In the genomic region with DNA sequence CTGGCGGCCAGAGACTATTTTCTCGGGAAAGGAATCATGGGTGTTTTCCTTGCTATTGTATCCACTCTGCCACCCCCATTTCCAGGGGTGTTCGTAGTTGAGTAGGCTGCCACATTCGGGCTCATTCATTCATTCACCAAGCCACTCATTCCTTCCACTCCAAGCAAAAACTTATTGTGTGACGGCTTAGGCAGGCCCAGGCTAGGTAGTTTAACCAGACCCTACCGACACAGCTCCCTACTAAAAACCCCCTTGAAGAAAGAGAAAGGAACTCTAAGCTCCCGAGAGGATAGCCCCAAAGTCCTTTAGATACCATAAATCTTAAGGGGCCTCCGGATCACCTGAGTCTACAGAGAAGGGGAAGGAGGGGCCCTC, we compare ENCODE assay signal across 13 mouse cellular contexts. TPM values are rescaled to one million over a fixed set of nuclear protein-coding genes. Genes with fewer than 3 reads are reported as not detected.
DNase-seq lines count a peak whose midpoint lies in the region; ATAC-seq lines count a peak whose summit lies in the region.
"Had no signal": no experiment of that assay in that cellular context is flagged by ENCODE, and none has a peak within 500 bp of the region (broad histone marks: within the 10 kb centered on the region; RNA-seq: fewer than 3 reads in every experiment).

No protein-coding gene starts in this region.

- peak overlapping the region; percentile 65; the same call in 1 of the 2 replicates for H3K4me2 ChIP-seq in kidney, embryonic 14.5 days (replicated peaks; ENCODE audit: low read depth, low read length)
- peak overlapping the region; percentile 67; the same call in 1 of the 2 replicates for H3K4me2 ChIP-seq in embryonic facial prominence, embryonic 14.5 days (ENCODE audit: low read depth, low read length)
- H3K4me2 ChIP-seq in forebrain, embryonic 15.5 days (replicated peaks) = peak overlapping the region; percentile 67; the same call in 1 of the 2 replicates
- H3K4me2 ChIP-seq in limb, embryonic 15.5 days = peak overlapping the region; percentile 75; the same call in 1 of the 2 replicates

- no peak overlapping the region for H3K9ac ChIP-seq in kidney, embryonic 14.5 days (ENCODE audit: low read depth, low read length)
- H3K9ac ChIP-seq in embryonic facial prominence, embryonic 14.5 days (ENCODE audit: low read depth, low read length) = no peak overlapping the region
- H3K9ac ChIP-seq in forebrain, embryonic 15.5 days (replicated peaks) = no peak overlapping the region
- H3K9ac ChIP-seq in limb, embryonic 15.5 days = no peak overlapping the region

- H3K9me3 ChIP-seq in kidney, embryonic 14.5 days (ENCODE audit: control insufficient read depth, low read length) = no peaks in the 10 kb centered on the region
- H3K9me3 ChIP-seq in embryonic facial prominence, embryonic 14.5 days (ENCODE audit: control insufficient read depth, low read length) = no peaks in the 10 kb centered on the region
- no peaks in the 10 kb centered on the region for H3K9me3 ChIP-seq in forebrain, embryonic 15.5 days
- H3K9me3 ChIP-seq in limb, embryonic 15.5 days = no peaks in the 10 kb centered on the region
- H3K9me3 ChIP-seq: megakaryocyte, embryonic 14.5 days had no signal

- ATAC-seq in kidney, embryonic 14.5 days (ENCODE audit: low FRiP score, low TSS enrichment) = no peak
- no peak for ATAC-seq in embryonic facial prominence, embryonic 14.5 days (ENCODE audit: low read depth)
- 0 out of 2 replicates have a peak, but pooled peaks have one; percentile 1 for ATAC-seq in forebrain, embryonic 15.5 days (replicated peaks)
- no peak for ATAC-seq in limb, embryonic 15.5 days (ENCODE audit: insufficient number of reproducible peaks, low FRiP score, low TSS enrichment, low read depth)

- DNase-seq in kidney, adult 18-20 months = no peak
- no peak for DNase-seq in embryonic facial prominence, embryonic 14.5 days (ENCODE audit: low spot score)
- no peak for DNase-seq in retina, embryonic 14.5 days (ENCODE audit: low spot score)
- no peak for DNase-seq in spleen, postnatal 4 days (ENCODE audit: low spot score in 2 of 2)
- no peak for DNase-seq in frontal cortex, postnatal 25 days (ENCODE audit: low spot score in 2 of 2)
- DNase-seq: adrenal gland, adult 2 months; heart, postnatal 4 days; lung, adult 18-20 months; thymus, adult 18-20 months had no signal

- H3K36me3 ChIP-seq in kidney, embryonic 14.5 days (ENCODE audit: control insufficient read depth, insufficient read depth, low read length) = no peaks in the 10 kb centered on the region
- no peaks in the 10 kb centered on the region for H3K36me3 ChIP-seq in embryonic facial prominence, embryonic 14.5 days (ENCODE audit: control insufficient read depth, insufficient read depth, low read length)
- H3K36me3 ChIP-seq in forebrain, embryonic 15.5 days = no peaks in the 10 kb centered on the region
- no peaks in the 10 kb centered on the region for H3K36me3 ChIP-seq in limb, embryonic 15.5 days

- H3K27ac ChIP-seq in kidney, embryonic 14.5 days (ENCODE audit: low read depth, low read length) = no peak overlapping the region
- H3K27ac ChIP-seq in embryonic facial prominence, embryonic 14.5 days (replicated peaks; ENCODE audit: low read depth, low read length) = no peak overlapping the region
- H3K27ac ChIP-seq in forebrain, embryonic 15.5 days (replicated peaks) = no peak overlapping the region
- H3K27ac ChIP-seq in limb, embryonic 15.5 days = no peak overlapping the region

- H3K27me3 ChIP-seq in kidney, embryonic 14.5 days (ENCODE audit: control insufficient read depth, insufficient read depth, low read length) = peaks cover 17% of the 10 kb centered on the region
- peaks cover 40% of the 10 kb centered on the region for H3K27me3 ChIP-seq in embryonic facial prominence, embryonic 14.5 days (replicated peaks; ENCODE audit: control insufficient read depth, insufficient read depth, low read length)
- peaks cover 37% of the 10 kb centered on the region for H3K27me3 ChIP-seq in forebrain, embryonic 15.5 days
- peaks cover 32% of the 10 kb centered on the region for H3K27me3 ChIP-seq in limb, embryonic 15.5 days

- H3K4me3 ChIP-seq in kidney, embryonic 14.5 days (ENCODE audit: low read length) = peak overlapping the region; percentile 37
- H3K4me3 ChIP-seq in embryonic facial prominence, embryonic 14.5 days (ENCODE audit: low read depth, low read length) = no peak overlapping the region
- no peak overlapping the region for H3K4me3 ChIP-seq in forebrain, embryonic 15.5 days
- H3K4me3 ChIP-seq in limb, embryonic 15.5 days = 0 out of 2 replicates have a peak overlapping the region, but pooled peaks have one; percentile 38
- H3K4me3 ChIP-seq: megakaryocyte, embryonic 14.5 days had no signal

- H3K4me1 ChIP-seq in kidney, embryonic 14.5 days (ENCODE audit: control insufficient read depth, insufficient read depth, low read length) = peaks cover 10% of the 10 kb centered on the region
- H3K4me1 ChIP-seq in embryonic facial prominence, embryonic 14.5 days (ENCODE audit: control insufficient read depth, insufficient read depth, low read length) = peaks cover 10% of the 10 kb centered on the region; the same call in 1 of the 2 replicates
- H3K4me1 ChIP-seq in forebrain, embryonic 15.5 days = peaks cover 29% of the 10 kb centered on the region
- H3K4me1 ChIP-seq in limb, embryonic 15.5 days = peaks cover 31% of the 10 kb centered on the region

- WGBS in kidney, embryonic 14.5 days = 30% methylated on average over 8 of the region's 8 CpGs
- WGBS in embryonic facial prominence, embryonic 14.5 days = 43% methylated on average over 8 of the region's 8 CpGs
- 18% methylated on average over 8 of the region's 8 CpGs for WGBS in forebrain, embryonic 15.5 days
- 49% methylated on average over 8 of the region's 8 CpGs for WGBS in limb, embryonic 15.5 days

RNA-seq across cellular contexts. Expression of a gene that starts 16.3 kb away (rescaled TPM):
- polyA plus RNA-seq in kidney, embryonic 14.5 days (2014; fragmentation: Nextera tagmentation; extraction: Ambion mirVana) = 1,196 and 1,506 TPM in 2 replicates
- polyA plus RNA-seq in embryonic facial prominence, embryonic 14.5 days (2014; fragmentation: Nextera tagmentation; extraction: Ambion mirVana) = 2,410 and 2,543 TPM in 2 replicates
- 139 and 142 TPM in 2 replicates for polyA plus RNA-seq in forebrain, embryonic 15.5 days (2015; fragmentation: Nextera tagmentation; extraction: Ambion mirVana)
- 1,248 and 1,513 TPM in 2 replicates for polyA plus RNA-seq in limb, embryonic 15.5 days (2015; fragmentation: Nextera tagmentation; extraction: Ambion mirVana)

RNA-seq across cellular contexts. Expression of a gene that starts 29.0 kb away (rescaled TPM):
- polyA plus RNA-seq in kidney, embryonic 14.5 days (2014; fragmentation: Nextera tagmentation; extraction: Ambion mirVana) = 4.4 and 4.7 TPM in 2 replicates
- 2.5 and 2.8 TPM in 2 replicates for polyA plus RNA-seq in embryonic facial prominence, embryonic 14.5 days (2014; fragmentation: Nextera tagmentation; extraction: Ambion mirVana)
- polyA plus RNA-seq in forebrain, embryonic 15.5 days (2015; fragmentation: Nextera tagmentation; extraction: Ambion mirVana) = 0.29 and 0.68 TPM in 2 replicates
- 2.7 and 3.3 TPM in 2 replicates for polyA plus RNA-seq in limb, embryonic 15.5 days (2015; fragmentation: Nextera tagmentation; extraction: Ambion mirVana)

RNA-seq across cellular contexts. Expression of a gene that starts 58.4 kb away (rescaled TPM):
- polyA plus RNA-seq in kidney, embryonic 14.5 days (2014; fragmentation: Nextera tagmentation; extraction: Ambion mirVana) = 7.3 and 10.6 TPM in 2 replicates
- 6.3 and 8.0 TPM in 2 replicates for polyA plus RNA-seq in embryonic facial prominence, embryonic 14.5 days (2014; fragmentation: Nextera tagmentation; extraction: Ambion mirVana)
- polyA plus RNA-seq in forebrain, embryonic 15.5 days (2015; fragmentation: Nextera tagmentation; extraction: Ambion mirVana) = 0.26 and 0.47 TPM in 2 replicates
- polyA plus RNA-seq in limb, embryonic 15.5 days (2015; fragmentation: Nextera tagmentation; extraction: Ambion mirVana) = 7.1 and 10.5 TPM in 2 replicates

Comparison
In these comparisons a context has a peak if more than half of its experiments do, and no peak if none do; other contexts are left out.
1. H3K4me3 ChIP-seq: peak in kidney, embryonic 14.5 days (single experiment) and limb, embryonic 15.5 days (single experiment); none in embryonic facial prominence, embryonic 14.5 days (single experiment) and forebrain, embryonic 15.5 days (single experiment).
2. Peak in every context shown above with its lines, with median percentiles within 50 percentile points of each other: H3K4me2 ChIP-seq.